Mouse (Mus musculus): Measurements from ENCODE around the gene Sh2d5.

DNA sequence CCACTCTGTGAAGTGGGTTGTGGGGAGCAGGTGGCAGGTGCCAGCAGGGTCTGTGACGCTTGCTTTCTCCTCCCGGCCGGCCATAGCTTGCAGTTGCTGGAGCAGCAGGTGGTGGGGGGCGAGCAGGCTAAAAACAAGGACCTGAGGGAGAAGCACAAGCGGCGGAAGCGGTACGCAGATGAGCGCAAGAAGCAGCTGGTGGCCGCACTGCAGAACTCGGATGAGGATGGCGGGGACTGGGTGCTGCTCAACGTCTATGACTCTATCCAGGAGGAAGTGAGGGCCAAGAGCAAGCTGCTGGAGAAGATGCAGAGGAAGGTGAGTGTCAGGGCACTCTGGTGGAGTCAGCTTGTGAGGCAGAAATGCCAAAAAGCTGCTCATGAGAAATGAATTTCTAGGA, 41.8 kb downstream of the Sh2d5 start:
- TF ChIP-seq CTCF (conservative IDR thresholded peaks at IDR 0.05; ENCODE audit: low read length) = no peak
- TF ChIP-seq POU5F1 (IDR thresholded peaks at IDR 0.05; ENCODE audit: borderline replicate concordance, low read length) = no peak

Measured in E14TG2a.4 (cell line).